Mouse (Mus musculus): ENCODE data around the gene Draxin.

GRCm38 (mm10) chr4:148154982-148155381 lies 24.5 kb upstream of the Draxin start:
- peak; percentile 44; the same call in 1 of the 2 replicates for TF ChIP-seq CTCF (IDR thresholded peaks at IDR 0.05; ENCODE audit: low read depth, low read length)
- no peak for TF ChIP-seq GATA1 (IDR thresholded peaks at IDR 0.05; ENCODE audit: borderline replicate concordance, low read length)

Data from G1E (cell line).